Mouse (Mus musculus): ENCODE data around the gene Frmd6.

Frmd6 gene

DNA sequence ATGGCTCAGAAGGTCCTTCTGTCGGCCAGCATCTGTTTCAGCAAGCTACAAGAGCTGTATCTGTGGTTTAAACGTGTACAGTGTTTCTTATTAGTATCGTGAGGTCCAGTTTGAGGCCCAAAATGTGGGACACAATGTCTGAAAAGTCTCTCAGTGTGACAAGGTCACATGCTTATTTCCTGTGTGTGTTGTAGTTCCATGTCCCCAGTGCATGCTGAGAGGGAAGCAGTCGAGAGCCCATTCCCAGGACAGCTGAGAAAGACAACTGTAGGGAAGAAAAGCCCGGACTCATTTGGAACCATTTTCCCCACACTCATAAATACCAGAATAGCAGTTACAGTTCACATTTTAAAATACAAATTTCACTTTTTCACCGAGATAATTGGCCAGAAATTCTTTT, 13.5 kb upstream of the Frmd6 start:
- no peak for DNase-seq

DNA sequence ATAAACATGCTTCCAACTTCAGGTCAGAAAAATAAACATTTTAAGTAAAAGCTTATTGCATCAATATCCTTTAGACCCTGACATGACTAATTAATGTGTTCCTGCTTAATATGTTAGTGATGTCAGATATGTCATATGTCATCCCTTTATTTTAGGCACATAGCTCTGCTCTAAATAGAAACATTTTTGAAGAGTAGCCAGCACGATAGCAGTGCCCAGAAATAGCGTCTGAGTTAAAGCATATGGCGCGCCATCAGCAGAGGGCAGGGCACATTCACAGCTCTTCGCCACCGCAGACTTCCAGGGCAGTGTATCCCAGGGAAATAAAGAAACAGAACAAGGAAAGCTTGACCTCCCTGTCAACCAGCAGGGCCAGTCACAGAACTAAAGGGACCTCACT, 13.1 kb upstream of the Frmd6 start:
- peak; percentile 28 for DNase-seq

DNA sequence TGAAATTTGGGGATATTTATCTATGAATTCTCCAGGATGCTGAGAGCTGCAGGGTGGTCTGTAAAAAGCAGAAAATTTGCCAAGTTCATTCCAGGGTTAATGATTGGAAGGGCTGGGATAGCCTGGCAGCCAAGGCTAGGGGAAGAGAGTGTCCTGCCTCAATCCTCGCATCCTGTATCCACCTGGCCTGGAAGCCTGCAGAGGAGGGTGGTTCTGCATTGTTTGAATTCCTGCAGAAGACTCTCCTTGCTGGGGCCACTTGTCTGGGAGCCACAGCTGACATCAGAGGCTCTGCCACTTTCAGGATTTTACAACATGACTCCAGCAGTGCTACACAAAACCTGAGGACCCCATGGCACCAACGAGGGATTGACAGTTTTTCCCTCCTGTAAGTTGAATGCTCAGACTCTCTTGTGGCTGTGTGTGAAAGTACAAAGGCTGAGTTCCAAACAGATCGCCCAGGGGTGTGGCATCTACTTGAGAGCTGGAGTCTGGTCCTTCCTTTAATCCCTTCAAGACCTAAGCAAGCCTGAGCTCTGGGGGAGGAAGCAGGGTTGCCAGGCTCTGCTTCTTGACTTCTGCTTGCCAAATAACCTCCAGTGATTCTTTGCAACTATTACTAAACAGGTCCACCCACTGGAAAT, 12.4 kb upstream of the Frmd6 start:
- no peak for DNase-seq

DNA sequence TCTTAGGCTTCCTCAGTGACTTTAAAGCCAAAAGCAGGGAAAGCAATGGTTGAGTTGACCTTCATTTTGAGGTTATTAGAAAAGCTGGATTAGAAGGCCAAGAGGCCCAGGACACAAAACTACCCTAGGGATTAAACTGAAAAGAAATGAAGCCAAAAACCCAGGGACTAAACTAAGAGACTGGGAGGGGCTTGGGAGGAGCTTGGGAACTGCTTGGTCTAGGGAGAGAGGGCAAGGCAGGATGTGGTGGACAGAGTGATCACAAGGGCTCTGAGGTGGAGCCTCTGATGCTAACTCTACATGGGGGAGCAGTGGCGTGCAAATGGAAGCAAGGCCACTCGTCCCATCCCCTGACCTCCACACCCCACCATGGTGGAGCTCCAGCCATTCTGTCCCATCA, 8.6 kb upstream of the Frmd6 start:
- no peak for DNase-seq

DNA sequence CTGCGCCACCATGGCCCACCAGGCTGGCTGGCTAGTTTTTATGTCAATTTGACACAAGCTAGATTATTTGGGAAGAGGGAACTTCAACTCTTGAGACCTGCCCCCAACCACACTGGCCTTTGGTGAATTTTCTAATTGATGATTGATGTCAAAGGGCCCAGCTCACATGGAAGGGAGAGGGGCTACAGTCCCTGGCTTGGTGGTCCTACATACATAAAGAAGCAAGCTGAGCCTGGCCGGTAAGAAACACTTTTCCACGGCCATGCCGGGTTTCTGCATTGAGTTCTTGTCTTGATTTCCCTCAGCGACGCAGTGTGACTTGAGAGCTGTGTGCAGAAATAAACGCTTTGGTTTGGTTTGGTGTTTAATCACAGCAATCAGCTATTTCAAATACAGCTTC, 1.3 kb upstream of the Frmd6 start:
- DNase-seq: no peak

DNA sequence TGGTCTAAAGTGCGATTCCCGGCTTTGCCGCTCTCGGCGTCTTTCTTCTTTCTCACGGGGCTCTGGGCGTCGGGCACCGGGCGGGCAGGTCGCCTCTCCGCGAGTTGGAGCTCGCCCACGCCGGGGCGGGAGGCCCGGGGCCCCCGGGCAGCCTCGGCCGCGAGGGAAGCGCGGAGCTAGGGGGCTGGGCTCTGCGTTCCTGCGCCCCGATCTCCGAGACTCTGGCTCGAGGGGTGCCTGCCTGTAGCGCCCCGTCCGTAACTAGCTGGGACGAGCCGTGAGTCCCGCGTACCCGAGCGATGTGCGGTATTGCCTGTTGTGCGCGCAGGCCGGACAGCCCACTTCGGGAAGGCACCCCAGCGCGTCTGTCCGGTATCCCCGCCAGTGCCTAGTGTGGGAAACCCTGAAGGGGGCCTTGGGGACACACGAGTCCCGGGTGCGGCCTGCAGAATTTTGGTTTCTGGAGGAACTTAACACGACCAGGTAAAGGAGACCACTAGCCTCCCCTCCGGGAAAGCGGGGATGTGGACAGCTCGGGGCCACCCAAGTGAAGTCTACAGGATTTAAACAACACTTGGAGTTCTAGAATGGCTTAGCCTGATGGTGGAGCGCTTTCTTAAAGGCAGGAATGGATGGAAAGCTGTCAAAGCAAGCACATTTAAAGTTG, 470 bp downstream of the Frmd6 start:
- DNase-seq: peak; percentile 45

DNA sequence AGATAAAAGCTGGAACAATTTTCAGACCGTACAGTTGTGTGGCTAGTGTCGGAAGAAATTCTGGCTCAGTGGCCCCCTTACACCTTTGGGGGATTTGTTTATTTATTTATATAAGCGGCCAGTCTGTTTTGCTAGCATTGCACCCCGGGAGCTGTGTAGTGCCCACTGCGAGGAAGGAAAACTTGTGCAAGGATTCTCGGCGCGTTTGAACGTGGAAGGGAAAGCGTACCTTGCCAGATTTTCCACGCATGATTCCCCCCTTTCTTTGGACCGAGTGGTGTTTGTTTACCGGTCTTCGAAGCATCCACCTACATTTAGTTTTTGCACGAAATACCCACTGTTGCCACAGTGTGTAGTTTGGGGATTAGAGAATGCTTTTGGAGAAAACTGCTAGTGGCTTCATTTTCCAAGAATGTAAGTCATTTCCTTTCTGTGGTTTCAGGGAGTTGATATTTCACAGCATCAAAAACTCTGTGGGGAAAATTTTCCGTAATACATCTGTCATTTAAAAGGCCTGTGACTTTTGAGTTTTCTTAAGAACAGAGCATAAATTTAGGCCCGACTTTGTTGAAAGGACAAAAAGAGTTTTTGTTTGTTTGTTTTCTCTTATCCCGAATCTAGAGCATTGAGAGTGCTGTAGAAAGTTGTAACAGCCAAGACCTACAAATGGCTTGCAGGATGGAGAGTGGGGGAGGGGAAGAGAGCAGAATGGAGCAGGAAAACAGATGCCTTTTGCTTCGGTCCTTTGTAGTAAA, 1.2 kb downstream of the Frmd6 start:
- DNase-seq: peak; percentile 27

DNA sequence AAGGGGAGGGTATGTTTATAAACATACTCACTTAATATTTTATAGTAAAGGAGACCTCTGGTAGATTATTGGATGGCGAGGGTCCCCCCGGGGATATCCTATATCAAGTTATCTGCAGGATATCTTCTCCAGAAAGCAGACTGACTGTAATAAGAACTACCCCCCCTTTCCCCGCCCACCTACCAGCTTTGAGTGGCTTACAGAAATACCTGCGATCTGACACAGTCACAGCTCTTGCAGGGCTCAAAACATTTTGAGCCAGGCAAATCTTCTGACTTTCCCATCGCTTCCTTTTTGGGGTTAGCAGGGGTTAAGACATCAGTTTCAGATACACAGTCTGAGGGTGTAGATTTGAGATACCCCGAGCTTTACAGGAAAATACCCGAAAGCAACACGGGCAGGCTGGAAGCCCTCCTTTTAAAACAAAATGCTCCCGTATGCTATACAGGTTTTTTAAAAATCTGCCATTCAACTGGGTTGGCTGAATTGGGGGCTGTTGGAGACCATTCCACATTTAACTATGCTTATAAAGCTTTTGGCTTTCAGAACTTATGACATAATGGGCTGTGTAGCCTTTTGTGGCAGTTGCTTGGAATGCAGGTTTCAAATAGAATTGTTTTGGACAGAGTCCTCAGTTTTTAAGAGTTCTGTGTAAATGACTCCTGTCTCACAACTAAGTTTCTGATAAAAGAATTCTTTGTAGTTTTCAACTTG, 2.0 kb downstream of the Frmd6 start:
- peak; percentile 10 for DNase-seq

DNA sequence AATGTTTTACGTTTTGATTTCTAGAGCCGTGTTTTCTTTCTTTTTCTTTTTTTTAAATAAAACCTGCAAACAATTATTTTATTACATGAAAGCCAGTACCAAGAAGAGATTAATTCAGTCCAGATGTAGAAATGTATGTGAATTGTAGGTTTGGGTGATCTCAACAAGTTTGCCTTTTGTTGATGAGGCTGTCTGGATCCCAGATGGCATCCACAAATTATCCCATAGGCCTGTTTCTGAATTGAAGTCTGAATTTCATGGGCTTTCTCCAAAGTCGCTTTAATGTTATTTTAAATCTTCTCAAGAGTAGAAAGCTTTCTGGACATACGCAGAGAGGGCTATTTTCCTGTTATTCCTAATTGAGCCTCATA, 2.6 kb downstream of the Frmd6 start:
- DNase-seq: no peak

DNA sequence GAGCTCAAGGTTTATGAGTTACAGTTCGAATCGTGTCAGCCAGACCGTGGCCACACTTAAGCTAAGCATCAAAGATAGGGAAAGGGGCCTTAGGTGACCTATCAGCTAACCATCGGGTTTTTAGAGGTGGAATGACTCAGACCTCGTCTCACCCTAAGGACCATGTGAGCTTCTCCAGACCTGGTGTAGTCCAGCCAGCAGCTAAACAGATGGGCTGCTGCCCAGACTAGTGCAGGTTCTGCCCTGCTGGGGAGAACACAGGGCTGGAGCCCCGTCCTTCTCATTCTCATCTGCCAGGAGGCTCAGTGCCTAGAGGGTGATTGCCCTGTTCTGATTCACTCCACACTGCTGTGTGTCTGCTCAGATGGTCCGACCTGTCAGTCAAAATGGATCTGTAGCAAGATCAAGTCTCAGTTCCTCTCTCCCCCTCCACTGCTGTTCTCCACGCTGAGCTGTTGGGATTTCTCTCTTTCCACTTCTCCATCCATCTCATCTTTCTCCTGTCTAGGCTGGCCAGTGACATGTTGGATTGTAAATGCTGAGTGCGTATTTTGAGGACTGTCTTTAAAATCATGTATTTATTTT, 5.8 kb downstream of the Frmd6 start:
- no peak for DNase-seq

DNA sequence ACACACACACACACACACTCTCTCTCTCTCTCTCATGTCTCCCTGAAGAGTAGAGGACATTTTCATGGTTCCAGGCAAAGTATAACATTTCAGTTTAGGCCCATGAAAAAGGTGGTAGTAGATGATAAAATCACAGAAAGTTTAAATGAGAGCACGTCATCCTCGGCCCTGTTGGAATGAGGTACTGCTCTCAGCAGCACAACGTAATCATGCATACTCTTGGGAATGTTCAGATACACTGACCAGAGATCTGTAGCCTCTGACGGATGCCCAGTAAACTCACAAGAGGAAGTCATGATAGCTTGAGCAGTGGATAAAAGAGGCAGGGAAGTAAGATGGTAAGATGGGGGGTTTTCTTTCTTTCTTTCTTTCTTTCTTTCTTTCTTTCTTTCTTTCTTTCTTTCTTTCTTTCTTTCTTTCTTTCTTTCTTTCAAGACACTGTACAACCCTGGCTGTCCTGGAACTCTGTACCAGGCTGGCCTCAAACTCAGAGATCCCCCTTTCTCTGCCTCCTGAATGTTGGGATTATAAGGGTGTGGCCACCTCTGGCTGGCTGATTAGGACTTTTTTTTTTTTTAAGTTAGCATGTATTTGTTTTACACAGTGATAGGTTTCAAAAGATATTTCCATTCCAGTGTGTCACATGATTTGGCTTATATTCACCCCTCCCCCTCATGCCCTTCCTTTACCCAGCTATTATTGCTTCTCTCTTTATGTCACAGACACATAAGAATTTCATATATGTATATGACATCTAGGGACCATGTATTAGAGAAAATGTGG, 7.1 kb downstream of the Frmd6 start:
- no peak for DNase-seq

DNA sequence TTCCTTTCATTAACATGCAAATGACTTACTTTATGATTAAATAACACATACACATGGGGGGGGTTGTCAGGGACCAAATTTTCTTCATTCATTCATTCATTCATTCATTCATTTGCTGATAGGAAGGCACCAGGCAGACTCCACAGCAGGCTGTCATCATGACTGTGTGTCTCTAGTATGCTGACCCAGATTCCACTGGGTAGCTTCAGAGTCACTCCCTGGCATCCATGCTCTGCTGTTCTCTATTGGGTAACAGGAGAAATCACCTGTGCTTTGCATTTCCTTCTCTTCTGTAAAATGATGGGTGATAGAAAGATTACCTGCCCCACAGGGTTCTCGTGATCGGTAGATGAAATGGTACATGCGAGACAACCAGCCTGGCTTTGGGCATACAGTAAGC, 7.7 kb downstream of the Frmd6 start:
- no peak for DNase-seq

DNA sequence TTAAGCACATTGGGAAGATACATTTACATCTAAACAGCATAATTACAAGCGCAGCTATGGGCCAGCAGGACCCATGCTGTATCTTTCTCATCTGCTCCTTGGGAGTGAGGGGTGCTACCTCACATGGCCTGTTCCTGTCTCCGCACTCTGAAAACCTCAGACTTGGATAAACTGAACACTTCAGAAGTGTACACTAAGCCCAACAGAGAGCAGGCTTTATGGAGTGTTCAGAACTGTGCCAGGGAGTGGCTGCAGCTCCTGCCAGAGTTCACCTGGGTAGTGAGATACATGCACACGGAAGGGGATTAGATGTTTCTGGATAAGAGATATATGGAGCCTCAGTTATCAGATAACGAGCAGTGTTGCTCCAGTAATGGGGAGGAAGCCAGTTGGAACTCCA, 8.7 kb downstream of the Frmd6 start:
- DNase-seq: no peak

DNA sequence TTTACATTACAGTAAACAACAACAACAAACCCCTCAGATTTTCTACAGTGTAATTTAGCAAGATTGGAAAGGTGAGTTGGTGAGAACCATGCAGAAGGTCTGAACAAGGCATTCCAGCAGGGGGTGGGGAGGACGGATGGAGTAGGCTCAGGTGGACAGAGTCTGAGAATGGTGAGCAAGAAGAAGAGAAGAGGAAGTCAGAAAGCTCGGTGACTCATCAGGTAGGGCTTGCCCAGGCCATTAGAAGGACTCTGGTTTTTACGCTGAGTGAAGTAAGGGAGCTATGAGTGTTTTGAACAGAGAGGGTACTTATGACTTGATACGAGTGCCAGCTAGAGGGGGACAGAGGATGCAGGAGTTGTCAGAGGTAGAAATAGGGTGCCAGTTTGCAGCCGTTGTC, 9.7 kb downstream of the Frmd6 start:
- DNase-seq: no peak

DNA sequence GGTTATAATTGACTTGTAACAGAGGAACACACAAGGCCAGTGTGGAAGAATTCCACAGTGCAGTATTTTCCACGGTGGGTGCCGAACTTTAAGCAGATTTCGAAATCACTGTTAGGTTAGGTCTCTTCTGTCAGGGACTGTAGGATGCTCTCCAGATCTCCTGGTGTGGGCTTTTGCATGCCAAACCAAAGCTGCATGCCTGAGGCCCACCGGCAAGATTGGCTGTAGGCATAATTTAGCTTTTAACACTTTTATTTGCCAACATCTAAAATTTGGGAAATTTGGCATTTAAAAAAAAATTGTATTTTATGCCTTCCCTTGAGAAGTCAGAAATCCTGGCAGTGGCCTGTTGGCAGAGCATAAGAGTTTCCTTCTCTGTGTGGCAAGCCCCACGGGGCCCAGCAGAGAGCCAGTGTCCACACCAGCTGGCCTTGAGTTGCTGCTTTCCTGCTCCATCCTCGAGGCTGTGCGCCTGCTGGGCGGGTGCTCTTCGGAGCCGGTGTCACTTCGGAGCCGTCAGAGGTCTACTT, 12.5 kb downstream of the Frmd6 start:
- no peak for DNase-seq

DNA sequence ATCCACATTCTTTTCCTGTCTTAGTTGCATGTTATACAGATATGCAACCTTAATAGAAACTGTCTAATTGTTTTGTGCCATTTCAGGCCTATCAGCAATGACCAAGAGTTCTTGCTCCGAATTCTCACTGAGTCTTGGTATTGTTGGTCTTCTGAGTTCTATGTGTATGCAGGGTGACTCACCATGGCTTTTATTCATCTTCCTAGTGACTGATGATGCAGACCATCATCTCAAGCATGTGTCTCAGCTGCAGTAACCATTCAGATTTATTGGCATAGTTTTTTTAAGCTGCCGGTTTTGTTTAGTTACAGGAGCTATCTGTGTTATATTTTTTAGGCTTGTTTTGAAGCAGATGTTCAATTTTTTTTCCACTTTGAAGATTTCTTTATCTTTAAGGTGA, 20.1 kb downstream of the Frmd6 start:
- DNase-seq: no peak

DNA sequence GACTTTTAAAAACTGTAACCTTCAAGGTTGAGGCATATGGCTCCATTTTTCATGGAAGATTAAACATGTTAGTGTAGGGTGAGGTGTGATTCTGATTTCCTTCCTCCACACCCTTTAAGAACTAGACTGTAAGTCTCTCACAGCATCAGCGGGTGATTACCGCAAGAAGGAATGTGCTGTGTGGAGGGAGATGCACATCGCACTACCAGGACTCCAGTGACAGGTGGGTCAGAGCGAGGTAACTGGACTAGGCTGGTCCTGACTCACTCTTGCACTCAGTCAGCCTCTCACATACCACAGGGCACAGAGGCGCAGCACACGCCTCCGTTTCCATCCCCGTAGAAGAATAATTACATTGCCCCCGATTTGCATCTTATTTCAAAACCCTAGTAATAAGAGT, 23.7 kb downstream of the Frmd6 start:
- no peak for DNase-seq

DNA sequence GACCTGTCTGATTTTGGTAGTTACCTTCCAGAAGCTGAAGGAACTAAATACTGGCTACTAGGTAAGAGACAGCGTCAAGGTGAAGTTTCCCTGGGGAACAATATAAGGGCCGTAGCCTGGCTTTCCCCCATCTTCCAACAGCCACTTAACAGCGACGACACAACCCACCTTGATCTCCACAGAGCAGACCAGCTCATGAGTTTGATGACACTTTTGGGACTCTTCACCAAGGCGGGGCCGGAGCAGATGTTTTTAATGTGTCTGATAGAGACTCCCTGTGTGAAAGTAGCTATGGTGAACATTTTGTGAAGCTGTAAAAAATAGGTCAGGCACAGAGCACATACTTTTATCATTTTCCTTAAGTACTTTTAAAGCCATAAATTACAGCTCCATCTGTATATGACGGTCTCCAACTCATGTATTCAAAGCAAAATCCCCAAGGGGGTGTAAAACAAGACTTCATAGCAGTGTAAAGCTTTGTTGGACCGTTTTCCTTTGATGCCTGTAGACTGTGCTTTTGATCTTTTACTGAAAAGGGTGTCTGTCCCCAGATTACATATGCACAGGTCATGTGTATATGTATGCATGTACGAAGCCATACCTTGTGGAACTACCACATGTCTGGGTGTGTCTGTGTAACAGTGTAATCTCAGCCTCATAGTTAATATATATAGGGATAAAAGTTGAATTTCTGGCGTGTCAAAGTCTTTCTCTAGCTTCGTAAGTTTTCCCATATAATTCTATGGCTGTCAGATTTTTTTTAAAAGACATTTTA, 24.4 kb downstream of the Frmd6 start:
- no peak for DNase-seq

DNA sequence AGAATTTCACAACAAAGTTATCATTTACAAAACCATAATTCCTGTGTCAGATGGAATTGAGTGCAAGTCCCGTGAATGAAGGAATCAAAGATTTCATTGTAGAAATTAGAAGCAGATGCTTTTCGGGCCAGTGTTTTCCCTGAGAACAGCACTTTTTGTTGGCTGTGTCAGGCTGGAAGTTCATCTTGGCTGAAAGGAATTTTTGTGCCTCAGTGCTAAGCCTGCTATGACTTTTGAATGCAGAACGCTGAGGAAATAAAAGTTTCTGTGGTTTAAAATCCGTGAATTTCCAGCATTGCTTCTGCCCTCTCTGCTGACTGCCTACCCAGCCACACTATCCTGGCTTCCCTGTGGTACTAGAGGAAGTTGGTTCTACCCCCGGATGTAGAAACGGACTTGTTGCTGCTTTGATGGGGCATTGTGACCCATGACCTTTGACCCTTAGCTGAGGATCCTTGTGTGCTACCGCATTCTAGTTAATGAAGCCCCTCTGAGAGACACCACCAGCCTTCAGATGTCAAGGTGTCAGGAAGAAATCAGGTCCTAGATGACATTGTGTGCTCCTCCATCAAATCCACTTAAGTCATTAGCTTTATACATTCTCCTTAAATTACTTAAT, 26.1 kb downstream of the Frmd6 start:
- DNase-seq: peak; percentile 7

DNA sequence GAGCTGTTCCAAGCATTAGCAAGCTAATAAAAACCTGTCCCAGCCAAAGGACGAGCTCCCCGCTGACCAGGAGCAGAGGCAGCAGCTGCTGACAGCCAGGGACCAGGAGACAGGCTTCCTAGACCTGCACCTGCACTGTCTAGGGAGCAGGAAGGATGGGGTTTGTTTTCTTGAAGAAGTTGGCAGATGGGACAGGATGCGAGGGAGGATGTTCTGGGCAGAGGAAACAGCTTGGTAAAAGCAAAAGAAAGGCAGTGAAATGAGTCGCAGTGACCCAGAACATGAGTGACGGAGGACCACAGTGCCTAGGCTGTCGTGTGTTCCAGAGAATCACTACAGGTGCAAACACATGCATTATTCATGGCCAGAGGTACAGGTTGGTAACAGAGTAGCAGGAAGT, 27.7 kb downstream of the Frmd6 start:
- peak; percentile 5 for DNase-seq

DNA sequence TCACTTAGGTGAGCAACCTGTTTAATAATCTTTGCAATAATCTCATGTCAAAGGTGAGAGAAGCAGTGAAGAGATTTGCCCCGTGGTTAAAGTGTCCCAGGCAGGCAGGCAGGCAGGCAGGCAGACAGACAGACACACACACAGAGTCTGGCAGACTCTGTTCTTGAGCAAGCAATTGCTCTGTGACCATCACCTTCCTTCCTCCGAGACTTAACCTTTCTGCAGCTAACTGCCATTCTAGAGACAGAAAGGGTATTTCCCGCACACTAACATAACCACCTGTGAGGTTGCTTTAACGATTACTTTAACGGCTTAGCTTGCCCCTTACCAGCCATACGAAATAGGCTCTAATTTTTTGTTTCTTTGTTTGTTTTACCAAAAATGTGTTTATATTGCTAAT, 30.4 kb downstream of the Frmd6 start:
- no peak for DNase-seq
